Mouse (Mus musculus) subcutaneous adipose tissue, adult 2 months (tissue): Measurements from ENCODE around the gene Nexn. TPM values are rescaled to one million over a fixed set of nuclear protein-coding genes. Genes with fewer than 3 reads are reported as not detected.

Source experiments
- polyA plus RNA-seq: library from polyadenylated mRNA; depleted of rRNA; stranded (reverse); fragments of >200 nt; gene quantifications from 2 replicates; pipeline ENCODE4 v1.2.3, GENCODE M21; 2012; ENCODE audit warnings: low replicate concordance; rRNA removed

The Nexn gene
- polyA plus RNA-seq, result 0.33 and 0.93 TPM in 2 replicates

GRCm38 (mm10) chr3:152266036-152266421 lies at the start of gene Nexn:
Nexn (minus strand) TSS chr3:152266350.

GRCm38 (mm10) chr3:152209967-152210634 lies 56.0 kb downstream of the Nexn start, which contains the start of the genes Dnajb4 and Fubp1:
Dnajb4 (minus strand) TSS chr3:152210302.
Fubp1 (plus strand) TSS chr3:152210422.

Other genes with a start within 250 kb of the Nexn start
- gene Gipc2, start 100.1 kb downstream of the Nexn start, polyA plus RNA-seq, result 0.21 and 2.6 TPM in 2 replicates
- gene Dnajb4, start 56.0 kb downstream of the Nexn start, polyA plus RNA-seq, result 9.9 and 11.0 TPM in 2 replicates
- 53.2 and 126 TPM in 2 replicates for gene Fubp1, start 55.9 kb downstream of the Nexn start, polyA plus RNA-seq
- 1.6 and 9.1 TPM in 2 replicates for gene Miga1, start 74.1 kb upstream of the Nexn start, polyA plus RNA-seq
- 18.1 and 24.7 TPM in 2 replicates for gene Usp33, start 80.1 kb upstream of the Nexn start, polyA plus RNA-seq
- 18.0 and 31.7 TPM in 2 replicates for gene Zzz3, start 129.1 kb upstream of the Nexn start, polyA plus RNA-seq